Mouse (Mus musculus) MEL (cell line): ENCODE data around the gene Nova2. TPM values are rescaled to one million over a fixed set of nuclear protein-coding genes. Genes with fewer than 3 reads are reported as not detected.

Experiments used
- DNase-seq: peaks from one replicate; pipeline ENCODE4 v3.0.0; 2011; ENCODE audit warnings: low read depth, low spot score
- H3K27ac ChIP-seq: 2 replicates; pipeline ENCODE4 v1.5.1; 2012; ENCODE audit warnings: low read depth, mild to moderate bottlenecking, control low read depth, low read length, moderate library complexity; ENCODE audit not compliant: control insufficient read depth
- H3K27me3 ChIP-seq, 2 experiments: fragments of 150-350 bp in 1 of 2; sonication (generic) in 1 of 2; 2 replicates each; pipeline ENCODE4 v1.6.1; 2012; ENCODE audit warnings: low read length in 2 of 2, mild to moderate bottlenecking in 2 of 2, improper control_type of control experiment in 1 of 2, moderate library complexity in 1 of 2; ENCODE audit not compliant: insufficient read depth in 2 of 2, control insufficient read depth in 1 of 2
- H3K36me3 ChIP-seq, 2 experiments: 2 replicates each; pipeline ENCODE4 v1.6.1; 2012 to 2014; ENCODE audit warnings: low read length in 2 of 2, improper control_type of control experiment in 1 of 2, inconsistent platforms in 1 of 2, mild to moderate bottlenecking in 1 of 2; ENCODE audit not compliant: insufficient read depth in 2 of 2, control insufficient read depth in 1 of 2
- H3K4me1 ChIP-seq, 2 experiments: fragments of 150-350 bp in 1 of 2; sonication (generic) in 1 of 2; 2 replicates each; pipeline ENCODE4 v1.6.1; 2012; ENCODE audit warnings: low read length in 2 of 2, improper control_type of control experiment in 1 of 2, mild to moderate bottlenecking in 1 of 2; ENCODE audit not compliant: insufficient read depth in 2 of 2, control insufficient read depth in 1 of 2
- H3K4me3 ChIP-seq, 2 experiments: fragments of 150-350 bp in 1 of 2; sonication (generic) in 1 of 2; 2 replicates each; pipeline ENCODE4 v1.5.1; 2012; ENCODE audit warnings: low read depth in 2 of 2, low read length in 2 of 2, mild to moderate bottlenecking in 2 of 2, moderate library complexity in 2 of 2, control low read depth in 1 of 2, improper control_type of control experiment in 1 of 2; ENCODE audit not compliant: control insufficient read depth in 1 of 2, insufficient read depth in 1 of 2
- H3K79me2 ChIP-seq: 2 replicates; pipeline ENCODE4 v1.6.1; 2012; ENCODE audit warnings: mild to moderate bottlenecking, low read length, moderate library complexity; ENCODE audit not compliant: control insufficient read depth, poor library complexity, insufficient read depth
- H3K9ac ChIP-seq: 2 replicates; pipeline ENCODE4 v1.6.1; 2012; ENCODE audit warnings: low read depth, mild to moderate bottlenecking, control low read depth, low read length, moderate library complexity; ENCODE audit not compliant: control insufficient read depth, poor library complexity, severe bottlenecking
- H3K9me3 ChIP-seq: fragments of 150-350 bp; sonication (generic); replicated peaks from 2 replicates; pipeline ENCODE4 v1.6.1; 2012; ENCODE audit warnings: mild to moderate bottlenecking, low read length, improper control_type of control experiment, moderate library complexity; ENCODE audit not compliant: insufficient read depth
- BHLHE40 ChIP-seq: IDR thresholded peaks from 2 replicates; pipeline ENCODE4 v1.6.1; 2012; ENCODE audit warnings: low read depth, mild to moderate bottlenecking, inconsistent platforms, low read length, improper control_type of control experiment, borderline replicate concordance
- CHD1 ChIP-seq: IDR thresholded peaks from 2 replicates; pipeline ENCODE4 v1.6.1; 2012; ENCODE audit warnings: low read depth, mild to moderate bottlenecking, inconsistent platforms, low read length, improper control_type of control experiment
- CTCF ChIP-seq, 3 experiments: IDR thresholded peaks in 2 of 3; conservative IDR thresholded peaks in 1 of 3; 2 replicates each; pipeline ENCODE4 v1.5.1; 2011 to 2012; ENCODE audit warnings: low read length in 3 of 3, low read depth in 2 of 3, mild to moderate bottlenecking in 2 of 3, improper control_type of control experiment in 1 of 3, inconsistent platforms in 1 of 3, mixed read lengths in 1 of 3, moderate library complexity in 1 of 3; ENCODE audit not compliant: control insufficient read depth in 1 of 3, insufficient read depth in 1 of 3, poor library complexity in 1 of 3, severe bottlenecking in 1 of 3
- ELF1 ChIP-seq: IDR thresholded peaks from 2 replicates; pipeline ENCODE4 v1.6.1; 2014; ENCODE audit warnings: low read depth, mild to moderate bottlenecking, inconsistent platforms, low read length, improper control_type of control experiment, moderate library complexity
- EP300 ChIP-seq, 2 experiments: IDR thresholded peaks; 2 replicates each; pipeline ENCODE4 v1.6.1; 2011; ENCODE audit warnings: improper control_type of control experiment in 2 of 2, low read length in 2 of 2, low read depth in 1 of 2, mild to moderate bottlenecking in 1 of 2
- GABPA ChIP-seq: IDR thresholded peaks from 2 replicates; pipeline ENCODE4 v1.6.1; 2012; ENCODE audit warnings: low read depth, mild to moderate bottlenecking, inconsistent platforms, low read length, improper control_type of control experiment, moderate library complexity
- KAT2A ChIP-seq: conservative IDR thresholded peaks from 2 replicates; pipeline ENCODE4 v1.6.1; 2012; ENCODE audit warnings: low read depth, low read length, improper control_type of control experiment, inconsistent platforms
- MAFK ChIP-seq: IDR thresholded peaks from 2 replicates; pipeline ENCODE4 v1.6.1; 2011; ENCODE audit warnings: low read depth, mild to moderate bottlenecking, low read length, improper control_type of control experiment, borderline replicate concordance
- MAX ChIP-seq: IDR thresholded peaks from 2 replicates; pipeline ENCODE4 v1.6.1; 2011; ENCODE audit warnings: low read length, improper control_type of control experiment
- MYC ChIP-seq: IDR thresholded peaks from 2 replicates; pipeline ENCODE4 v1.6.1; 2011; ENCODE audit warnings: low read depth, mild to moderate bottlenecking, low read length, improper control_type of control experiment, moderate library complexity
- POLR2AphosphoS2 ChIP-seq: IDR thresholded peaks from 2 replicates; pipeline ENCODE4 v1.6.1; 2011; ENCODE audit warnings: low read length, improper control_type of control experiment
- RAD21 ChIP-seq: IDR thresholded peaks from 2 replicates; pipeline ENCODE4 v1.6.1; 2011; ENCODE audit warnings: mild to moderate bottlenecking, low read depth, low read length, improper control_type of control experiment
- SMC3 ChIP-seq: IDR thresholded peaks from 2 replicates; pipeline ENCODE4 v1.6.1; 2011; ENCODE audit warnings: low read depth, low read length, improper control_type of control experiment
- ZC3H11A ChIP-seq: IDR thresholded peaks from 2 replicates; pipeline ENCODE4 v1.6.1; 2012; ENCODE audit warnings: low read depth, mild to moderate bottlenecking, inconsistent platforms, low read length, improper control_type of control experiment
- ZNF384 ChIP-seq: IDR thresholded peaks from 2 replicates; pipeline ENCODE4 v1.6.1; 2012; ENCODE audit warnings: low read depth, mild to moderate bottlenecking, inconsistent platforms, low read length, improper control_type of control experiment
- polyA plus RNA-seq, 2 experiments: library from polyadenylated mRNA; stranded (reverse) in 1 of 2; unstranded in 1 of 2; fragments of >175 nt in 1 of 2; fragments of >200 nt in 1 of 2; gene quantifications; 2 replicates each; pipeline versions ENCODE4 v1.2.1 to v1.2.4; 2012; ENCODE audit warnings: low replicate concordance in 2 of 2, low read depth in 1 of 2; ENCODE audit not compliant: insufficient read length in 2 of 2, insufficient read depth in 1 of 2, missing spikeins in 1 of 2
- total RNA-seq: library from RNA; depleted of rRNA; stranded (reverse); fragments of 300-350 nt; gene quantifications from 2 replicates; pipeline ENCODE4 v1.2.3, GENCODE M21; 2012

Nova2 gene
- total and polyA plus RNA-seq, 3 experiments = 0.04 to 0.22 TPM; not detected in 1

- TF ChIP-seq SMC3 (no peak), EP300 (IDR thresholded peaks at IDR 0.05; ENCODE audit: low read depth in 1 of 2, low read length in 2 of 2) (no peak)
- H3K4me1 ChIP-seq = peaks cover 0 to 14% of the 10 kb centered on the region in 2 experiments; a peak in 2 of 4 replicates
- no peak overlapping the region for H3K4me3 ChIP-seq
- H3K79me2 ChIP-seq = no peaks in the 10 kb centered on the region
- H3K27me3 ChIP-seq = peaks cover 2 to 6% of the 10 kb centered on the region in 2 experiments
- H3K9ac ChIP-seq = no peak overlapping the region
- no peaks in the 10 kb centered on the region for H3K9me3 ChIP-seq
- no peak overlapping the region for H3K27ac ChIP-seq
- peaks cover 0 to 5% of the 10 kb centered on the region in 2 experiments; a peak in 1 of 4 replicates for H3K36me3 ChIP-seq
- no peak for DNase-seq
Measured at GRCm38 (mm10) chr7:18948151-18948550, 22.5 kb downstream of the Nova2 start.

DNA sequence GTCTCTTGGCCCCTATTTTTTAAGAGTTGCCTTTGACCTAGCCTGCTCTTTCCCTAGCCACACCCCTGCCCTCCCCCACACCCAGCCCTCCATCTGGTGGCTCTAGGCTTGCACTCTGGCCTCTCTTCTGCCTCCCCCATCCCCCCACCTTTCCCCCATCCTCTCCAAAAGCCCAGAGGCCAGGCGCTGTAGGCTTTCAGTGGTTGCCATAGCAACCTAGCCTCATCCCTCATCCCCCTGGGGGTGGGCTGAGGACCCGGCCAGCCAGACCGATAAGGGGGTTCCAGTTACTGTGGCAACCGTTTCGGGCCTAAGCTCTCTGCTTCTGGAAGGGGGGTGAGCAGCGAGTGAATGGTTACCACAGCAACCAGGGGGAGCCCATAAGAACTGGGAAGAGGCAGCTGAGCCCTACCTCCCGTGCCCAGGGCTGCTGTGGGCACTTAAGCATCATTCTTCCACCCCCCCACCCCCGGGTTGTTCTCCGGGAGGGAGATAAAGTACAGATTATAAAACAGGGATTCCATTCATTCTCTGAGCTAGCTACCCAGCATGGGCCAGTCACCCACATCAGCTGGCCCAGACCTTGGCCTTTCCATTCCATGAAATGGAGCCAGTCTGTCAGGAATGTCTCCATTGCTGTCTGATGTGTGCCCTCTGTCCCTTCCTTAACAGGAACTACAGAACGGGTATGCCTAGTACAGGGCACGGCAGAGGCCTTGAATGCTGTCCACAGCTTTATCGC, 24.3 kb downstream of the Nova2 start:
- TF ChIP-seq BHLHE40 = no peak
- TF ChIP-seq ZC3H11A = no peak
- no peak for TF ChIP-seq RAD21
- TF ChIP-seq MYC = no peak
- TF ChIP-seq MAX = no peak
- no peak for TF ChIP-seq GABPA
- TF ChIP-seq CTCF (IDR thresholded peaks at IDR 0.05 in 2 of 3, conservative IDR thresholded peaks at IDR 0.05 in 1 of 3; ENCODE audit: control insufficient read depth in 1 of 3, insufficient read depth in 1 of 3, low read depth in 2 of 3, low read length in 3 of 3, poor library complexity in 1 of 3, severe bottlenecking in 1 of 3) = no peak
- no peak for TF ChIP-seq ZNF384
- no peak for TF ChIP-seq KAT2A
- TF ChIP-seq ELF1 = no peak
- TF ChIP-seq CHD1 = no peak
- no peak for TF ChIP-seq MAFK
- no peak for TF ChIP-seq POLR2AphosphoS2
- Histone ChIP-seq H3K9me3 (no peaks in the 10 kb centered on the region), H3K4me1 (peaks cover 0 to 14% of the 10 kb centered on the region in 2 experiments; a peak in 2 of 4 replicates), H3K79me2 (no peaks in the 10 kb centered on the region), H3K27ac (no peak overlapping the region), H3K27me3 (no peaks in the 10 kb centered on the region; a peak in 2 of 4 replicates), H3K9ac (no peak overlapping the region), H3K36me3 (peaks cover 0 to 5% of the 10 kb centered on the region in 2 experiments; a peak in 1 of 4 replicates), H3K4me3 (no peak overlapping the region)
- DNase-seq = no peak
